Mouse (Mus musculus) intestine, embryonic 14.5 days (tissue): ENCODE results near the gene Ppp4r1. TPM values are rescaled to one million over a fixed set of nuclear protein-coding genes. Genes with fewer than 3 reads are reported as not detected.

Experiments used
- ATAC-seq: fragments of 200-750 bp; cut with Nextera tagmentation; replicated peaks from 2 replicates; pipeline ENCODE4 v1.8.0; 2017; ENCODE audit warnings: low read depth, moderate number of reproducible peaks, moderate TSS enrichment, moderate library complexity; ENCODE audit not compliant: low FRiP score, low TSS enrichment
- DNase-seq: peaks from one replicate; pipeline ENCODE4 v3.0.0-alpha.2; 2018; ENCODE audit warnings: low spot score
- H3K27ac ChIP-seq: fragments of 300-500 bp; sonication (generic); 2 replicates; pipeline ENCODE4 v1.5.1; 2014; ENCODE audit warnings: low read depth, mild to moderate bottlenecking, control low read depth
- H3K27me3 ChIP-seq: fragments of 300-500 bp; sonication (generic); replicated peaks from 2 replicates; pipeline ENCODE4 v1.6.1; 2014; ENCODE audit warnings: low read length, control low read depth; ENCODE audit not compliant: control insufficient read depth, insufficient read depth
- H3K36me3 ChIP-seq: fragments of 300-500 bp; sonication (generic); 2 replicates; pipeline ENCODE4 v1.6.1; 2014; ENCODE audit warnings: low read length, control low read depth; ENCODE audit not compliant: control insufficient read depth, insufficient read depth
- H3K4me1 ChIP-seq: fragments of 300-500 bp; sonication (generic); replicated peaks from 2 replicates; pipeline ENCODE4 v1.6.1; 2014; ENCODE audit warnings: low read length, control low read depth, mixed read lengths; ENCODE audit not compliant: control insufficient read depth, insufficient read depth
- H3K4me2 ChIP-seq: fragments of 300-500 bp; sonication (generic); 2 replicates; pipeline ENCODE4 v1.6.1; 2014; ENCODE audit warnings: low read length
- H3K4me3 ChIP-seq: fragments of 300-500 bp; sonication (generic); 2 replicates; pipeline ENCODE4 v1.5.1; 2014; ENCODE audit warnings: low read depth, low read length, control low read depth, mixed read lengths
- H3K9ac ChIP-seq: fragments of 300-500 bp; sonication (generic); 2 replicates; pipeline ENCODE4 v1.6.1; 2014; ENCODE audit warnings: mild to moderate bottlenecking, low read length
- H3K9me3 ChIP-seq: fragments of 300-500 bp; sonication (generic); 2 replicates; pipeline ENCODE4 v1.6.1; 2016; ENCODE audit warnings: low read length, control low read depth; ENCODE audit not compliant: control insufficient read depth
- whole genome bisulfite sequencing: fragments of 180-500 bp; shearing (Covaris S2); extraction: QIAGEN DNeasy Blood & Tissue Kit; methylation state at CpG from one replicate; pipeline ENCODE4 v1.1.7; 2014; 5-methylcytosine and 5-hydroxymethylcytosine counted together
- polyA plus RNA-seq: library from polyadenylated mRNA; unstranded; fragments of >200 nt; fragmentation: Nextera tagmentation; extraction: Ambion mirVana; gene quantifications from 2 replicates; pipeline ENCODE4 v1.2.1, GENCODE M21; 2014

Gene Ppp4r1
- polyA plus RNA-seq, 1 experiment from 2014 or later, result 48.0 TPM

GRCm38 (mm10) chr17:65742969-65743368, 39.4 kb upstream of the Ppp4r1 start:
- 61% methylated on average over 4 of the region's 4 CpGs for WGBS
- H3K4me3 ChIP-seq, result no peak overlapping the region
- H3K4me2 ChIP-seq, result no peak overlapping the region
- no peak overlapping the region for H3K9ac ChIP-seq
- ATAC-seq (no peak), DNase-seq (no peak)
- H3K27me3 ChIP-seq, result no peaks in the 10 kb centered on the region
- H3K27ac ChIP-seq, result no peak overlapping the region
- no peaks in the 10 kb centered on the region for H3K36me3 ChIP-seq
- no peaks in the 10 kb centered on the region for H3K9me3 ChIP-seq
- no peaks in the 10 kb centered on the region for H3K4me1 ChIP-seq

- no peak for DNase-seq
- no peaks in the 10 kb centered on the region for H3K4me1 ChIP-seq
- H3K4me3 ChIP-seq, result no peak overlapping the region
- H3K4me2 ChIP-seq, result no peak overlapping the region
- ATAC-seq, result no peak
- 80% methylated on average over 11 of the region's 11 CpGs for WGBS
- H3K27me3 ChIP-seq, result no peaks in the 10 kb centered on the region
- H3K9ac ChIP-seq, result no peak overlapping the region
- no peak overlapping the region for H3K27ac ChIP-seq
- no peaks in the 10 kb centered on the region for H3K9me3 ChIP-seq
- no peaks in the 10 kb centered on the region for H3K36me3 ChIP-seq
Observed at GRCm38 (mm10) chr17:65743664-65744330, 38.6 kb upstream of the Ppp4r1 start.

GRCm38 (mm10) chr17:65746314-65746713, 36.1 kb upstream of the Ppp4r1 start:
- Histone ChIP-seq H3K36me3 (no peaks in the 10 kb centered on the region), H3K27ac (no peak overlapping the region), H3K9ac (no peak overlapping the region), H3K4me2 (no peak overlapping the region), H3K9me3 (no peaks in the 10 kb centered on the region), H3K4me1 (no peaks in the 10 kb centered on the region), H3K4me3 (no peak overlapping the region), H3K27me3 (no peaks in the 10 kb centered on the region)
- 71% methylated on average over 6 of the region's 6 CpGs for WGBS
- DNase-seq (no peak), ATAC-seq (no peak)

- DNase-seq (no peak), ATAC-seq (no peak)
- no peak overlapping the region for H3K27ac ChIP-seq
- H3K9ac ChIP-seq, result no peak overlapping the region
- no peaks in the 10 kb centered on the region for H3K4me1 ChIP-seq
- no peak overlapping the region for H3K4me2 ChIP-seq
- no peaks in the 10 kb centered on the region for H3K27me3 ChIP-seq
- H3K36me3 ChIP-seq, result no peaks in the 10 kb centered on the region
- no peaks in the 10 kb centered on the region for H3K9me3 ChIP-seq
- H3K4me3 ChIP-seq, result no peak overlapping the region
- 80% methylated on average over 6 of the region's 6 CpGs for WGBS
Observed at GRCm38 (mm10) chr17:65748997-65749396, 33.4 kb upstream of the Ppp4r1 start.

GRCm38 (mm10) chr17:65749803-65750202, 32.6 kb upstream of the Ppp4r1 start:
- ATAC-seq (no peak), DNase-seq (no peak)
- no peaks in the 10 kb centered on the region for H3K36me3 ChIP-seq
- H3K9ac ChIP-seq, result no peak overlapping the region
- no peaks in the 10 kb centered on the region for H3K4me1 ChIP-seq
- H3K27me3 ChIP-seq, result no peaks in the 10 kb centered on the region
- H3K4me3 ChIP-seq, result no peak overlapping the region
- no peaks in the 10 kb centered on the region for H3K9me3 ChIP-seq
- H3K4me2 ChIP-seq, result no peak overlapping the region
- WGBS, result 93% methylated on average over 7 of the region's 7 CpGs
- no peak overlapping the region for H3K27ac ChIP-seq

- H3K36me3 ChIP-seq, result no peaks in the 10 kb centered on the region
- H3K9me3 ChIP-seq, result no peaks in the 10 kb centered on the region
- DNase-seq, result no peak
- H3K4me3 ChIP-seq, result no peak overlapping the region
- H3K4me2 ChIP-seq, result no peak overlapping the region
- H3K9ac ChIP-seq, result no peak overlapping the region
- no peaks in the 10 kb centered on the region for H3K4me1 ChIP-seq
- H3K27ac ChIP-seq, result no peak overlapping the region
- H3K27me3 ChIP-seq, result no peaks in the 10 kb centered on the region
- no peak for ATAC-seq
Observed at GRCm38 (mm10) chr17:65750301-65750700, 32.1 kb upstream of the Ppp4r1 start.

- no peaks in the 10 kb centered on the region for H3K36me3 ChIP-seq
- H3K9me3 ChIP-seq, result no peaks in the 10 kb centered on the region
- no peak overlapping the region for H3K27ac ChIP-seq
- 97% methylated on average over 6 of the region's 6 CpGs for WGBS
- ATAC-seq (no peak), DNase-seq (no peak)
- H3K4me1 ChIP-seq, result no peaks in the 10 kb centered on the region
- H3K4me3 ChIP-seq, result no peak overlapping the region
- H3K27me3 ChIP-seq, result no peaks in the 10 kb centered on the region
- H3K4me2 ChIP-seq, result no peak overlapping the region
- H3K9ac ChIP-seq, result no peak overlapping the region
Observed at GRCm38 (mm10) chr17:65753130-65753529, 29.2 kb upstream of the Ppp4r1 start.

GRCm38 (mm10) chr17:65755857-65756256, 26.5 kb upstream of the Ppp4r1 start:
- no peak overlapping the region for H3K9ac ChIP-seq
- H3K27me3 ChIP-seq, result no peaks in the 10 kb centered on the region
- WGBS, result 95% methylated on average over 3 of the region's 3 CpGs
- no peak overlapping the region for H3K27ac ChIP-seq
- no peak overlapping the region for H3K4me3 ChIP-seq
- H3K4me2 ChIP-seq, result no peak overlapping the region
- ATAC-seq, result no peak
- H3K4me1 ChIP-seq, result no peaks in the 10 kb centered on the region
- no peaks in the 10 kb centered on the region for H3K9me3 ChIP-seq
- no peak for DNase-seq
- H3K36me3 ChIP-seq, result no peaks in the 10 kb centered on the region

GRCm38 (mm10) chr17:65757150-65757549, 25.2 kb upstream of the Ppp4r1 start:
- Histone ChIP-seq H3K9me3 (no peaks in the 10 kb centered on the region), H3K27ac (no peak overlapping the region), H3K9ac (no peak overlapping the region), H3K27me3 (no peaks in the 10 kb centered on the region), H3K4me2 (no peak overlapping the region), H3K36me3 (no peaks in the 10 kb centered on the region), H3K4me1 (no peaks in the 10 kb centered on the region), H3K4me3 (no peak overlapping the region)
- ATAC-seq (no peak), DNase-seq (no peak)
- 72% methylated on average over 6 of the region's 6 CpGs for WGBS
